Mouse (Mus musculus) MEL (cell line): ENCODE results near the gene Rgs1.

ENCODE experiments used
- CHD2 ChIP-seq: IDR thresholded peaks from 2 replicates; pipeline ENCODE4 v1.6.1; 2011; ENCODE audit warnings: low read length, improper control_type of control experiment
- CTCF ChIP-seq, 3 experiments: IDR thresholded peaks in 2 of 3; conservative IDR thresholded peaks in 1 of 3; 2 replicates each; pipeline ENCODE4 v1.5.1; 2011 to 2012; ENCODE audit warnings: low read length in 3 of 3, low read depth in 2 of 3, mild to moderate bottlenecking in 2 of 3, improper control_type of control experiment in 1 of 3, inconsistent platforms in 1 of 3, mixed read lengths in 1 of 3, moderate library complexity in 1 of 3; ENCODE audit not compliant: control insufficient read depth in 1 of 3, insufficient read depth in 1 of 3, poor library complexity in 1 of 3, severe bottlenecking in 1 of 3
- E2F4 ChIP-seq: IDR thresholded peaks from 2 replicates; pipeline ENCODE4 v1.6.1; 2011; ENCODE audit warnings: low read depth, low read length, improper control_type of control experiment, borderline replicate concordance
- ETS1 ChIP-seq: IDR thresholded peaks from 2 replicates; pipeline ENCODE4 v1.6.1; 2012; ENCODE audit warnings: low read depth, mild to moderate bottlenecking, inconsistent platforms, low read length, improper control_type of control experiment, moderate library complexity
- GATA1 ChIP-seq: IDR thresholded peaks from 2 replicates; pipeline ENCODE4 v1.6.1; 2011; ENCODE audit warnings: low read depth, low read length, improper control_type of control experiment
- HCFC1 ChIP-seq: IDR thresholded peaks from 2 replicates; pipeline ENCODE4 v1.6.1; 2012; ENCODE audit warnings: low read depth, mild to moderate bottlenecking, inconsistent platforms, low read length, improper control_type of control experiment, moderate library complexity
- MAFK ChIP-seq: IDR thresholded peaks from 2 replicates; pipeline ENCODE4 v1.6.1; 2011; ENCODE audit warnings: low read depth, mild to moderate bottlenecking, low read length, improper control_type of control experiment, borderline replicate concordance
- MAZ ChIP-seq: IDR thresholded peaks from 2 replicates; pipeline ENCODE4 v1.6.1; 2012; ENCODE audit warnings: low read depth, mild to moderate bottlenecking, inconsistent platforms, low read length, improper control_type of control experiment
- MXI1 ChIP-seq: IDR thresholded peaks from 2 replicates; pipeline ENCODE4 v1.6.1; 2011; ENCODE audit warnings: mild to moderate bottlenecking, low read depth, low read length, improper control_type of control experiment
- MYC ChIP-seq: IDR thresholded peaks from 2 replicates; pipeline ENCODE4 v1.6.1; 2011; ENCODE audit warnings: low read depth, mild to moderate bottlenecking, low read length, improper control_type of control experiment, moderate library complexity
- POLR2A ChIP-seq, 2 experiments: IDR thresholded peaks; 2 replicates each; pipeline ENCODE4 v1.6.1; 2011 to 2012; ENCODE audit warnings: low read length in 2 of 2, mild to moderate bottlenecking in 2 of 2, control low read depth in 1 of 2, improper control_type of control experiment in 1 of 2, low read depth in 1 of 2, moderate library complexity in 1 of 2; ENCODE audit not compliant: control insufficient read depth in 1 of 2, insufficient read depth in 1 of 2, poor library complexity in 1 of 2
- UBTF ChIP-seq: IDR thresholded peaks from 2 replicates; pipeline ENCODE4 v1.6.1; 2012; ENCODE audit warnings: low read depth, mild to moderate bottlenecking, inconsistent platforms, low read length, improper control_type of control experiment, moderate library complexity, borderline replicate concordance; ENCODE audit not compliant: insufficient read depth
- USF1 ChIP-seq: IDR thresholded peaks from 2 replicates; pipeline ENCODE4 v1.6.1; 2014; ENCODE audit warnings: low read depth, mild to moderate bottlenecking, inconsistent platforms, low read length, improper control_type of control experiment, moderate library complexity
- USF2 ChIP-seq, 2 experiments: IDR thresholded peaks; 2 replicates each; pipeline ENCODE4 v1.6.1; 2011 to 2012; ENCODE audit warnings: improper control_type of control experiment in 2 of 2, low read length in 2 of 2, borderline replicate concordance in 1 of 2, inconsistent platforms in 1 of 2, low read depth in 1 of 2, mild to moderate bottlenecking in 1 of 2; ENCODE audit not compliant: insufficient read depth in 1 of 2

GRCm38 (mm10) chr1:144267471-144268470, 18.7 kb upstream of the Rgs1 start:
- TF ChIP-seq USF2 (IDR thresholded peaks at IDR 0.05; ENCODE audit: borderline replicate concordance in 1 of 2, insufficient read depth in 1 of 2, low read depth in 1 of 2, low read length in 2 of 2) (no peak), CTCF (IDR thresholded peaks at IDR 0.05 in 2 of 3, conservative IDR thresholded peaks at IDR 0.05 in 1 of 3; ENCODE audit: control insufficient read depth in 1 of 3, insufficient read depth in 1 of 3, low read depth in 2 of 3, low read length in 3 of 3, poor library complexity in 1 of 3, severe bottlenecking in 1 of 3) (no peak), HCFC1 (no peak), MXI1 (peak; percentile 55; the same call in 1 of the 2 replicates), MAZ (no peak), GATA1 (peak; percentile 31; the same call in 1 of the 2 replicates), UBTF (no peak), MAFK (no peak; the same call in 1 of the 2 replicates), POLR2A (IDR thresholded peaks at IDR 0.05; ENCODE audit: control insufficient read depth in 1 of 2, insufficient read depth in 1 of 2, low read depth in 1 of 2, low read length in 2 of 2, poor library complexity in 1 of 2) (no peak), ETS1 (peak; percentile 67; the same call in 1 of the 2 replicates), E2F4 (no peak), MYC (0 out of 2 replicates have a peak, but pooled peaks have one; percentile 56), USF1 (no peak), CHD2 (no peak)
